Mouse (Mus musculus) brain, adult 10 weeks (tissue): Measurements from ENCODE around the gene Gm3233. TPM values are rescaled to one million over a fixed set of nuclear protein-coding genes. Genes with fewer than 3 reads are reported as not detected.

ENCODE experiments used
- polyA plus RNA-seq: library from polyadenylated mRNA; stranded (reverse); fragments of 350-450 nt; fragmentation: Illumina TruSeq; extraction: RNeasy Lipid Tissue Mini Kit (QIAGEN cat#74804); gene quantifications from one replicate; pipeline ENCODE4 v1.2.3, GENCODE M21; 2015; ENCODE audit warnings: low read depth, low replicate concordance

The Gm3233 gene
- not detected for polyA plus RNA-seq

DNA sequence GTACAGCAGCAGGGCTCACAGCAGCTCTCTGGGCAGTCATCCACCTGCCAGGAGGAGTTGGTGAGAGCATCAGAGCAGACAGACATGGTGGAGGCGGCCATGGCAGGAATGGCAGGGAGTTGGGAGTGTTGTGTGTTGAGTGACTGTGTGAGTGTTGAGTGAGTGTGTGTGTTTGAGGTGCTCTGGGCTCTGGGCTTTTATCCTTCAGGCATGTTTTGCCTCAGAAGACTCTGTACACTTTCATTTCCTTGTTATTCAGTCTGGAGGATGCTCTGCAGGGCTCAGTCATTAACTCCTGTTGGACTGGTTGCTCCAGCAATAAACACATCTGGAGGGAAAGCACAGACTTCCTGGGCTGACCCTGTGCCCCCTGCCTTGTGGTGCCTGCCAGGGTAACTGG, at the start of gene Gm3233:
Gene Gm3233, minus strand, starts transcription at position 101 of the 400 bp plus-strand sequence.

DNA sequence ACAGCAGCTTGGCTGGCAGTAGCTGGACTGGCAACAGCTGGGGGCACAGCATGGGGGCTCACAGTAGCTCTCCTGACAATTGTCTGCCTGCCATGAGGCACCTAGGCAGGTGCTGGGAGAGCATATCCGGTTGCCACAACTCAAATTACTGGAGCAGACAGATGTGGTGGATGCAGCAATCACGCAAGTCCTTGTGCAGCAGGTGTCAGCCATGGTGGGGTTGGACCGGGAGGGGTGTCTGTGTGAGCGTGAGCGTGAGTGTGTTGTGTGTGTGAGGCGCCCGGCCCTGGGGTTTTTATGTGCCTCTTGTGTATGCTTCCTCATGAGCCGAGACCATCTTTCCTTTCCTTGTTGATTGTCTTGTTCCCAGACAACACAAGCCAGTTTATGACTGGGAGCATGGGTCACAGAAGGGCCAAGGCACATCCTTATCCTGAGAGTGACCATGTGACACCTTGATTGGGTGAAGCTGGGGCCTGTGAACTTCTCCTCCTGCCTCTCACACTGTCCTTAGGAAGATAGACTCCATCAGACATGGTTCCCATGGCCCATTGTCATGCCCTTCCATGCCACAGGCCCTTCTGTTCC, 39.5 kb upstream of the Gm3233 start, which contains the start of gene Gm19668:
Gene Gm19668, minus strand, starts transcription at position 213 of the 588 bp plus-strand sequence.

DNA sequence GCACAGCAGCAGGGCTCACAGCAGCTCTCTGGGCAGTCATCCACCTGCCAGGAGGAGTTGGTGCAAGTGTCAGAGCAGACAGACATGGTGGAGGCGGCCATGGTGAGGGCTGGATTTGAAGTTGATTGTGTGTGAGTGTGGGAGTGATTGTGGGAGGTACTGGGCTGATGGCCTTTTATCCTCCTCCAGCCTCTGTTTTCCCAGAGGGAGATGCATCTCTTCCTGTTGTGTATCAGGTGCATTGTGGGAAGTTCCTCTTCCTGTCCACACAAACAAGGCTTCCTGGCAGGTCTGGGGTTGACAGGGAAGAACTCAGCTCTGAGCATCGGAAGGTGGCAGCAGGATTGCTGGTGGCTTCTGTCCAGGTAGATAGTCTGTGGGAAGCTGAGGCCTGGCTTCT, 35.5 kb upstream of the Gm3233 start, which contains the start of gene Gm9639:
Gene Gm9639, minus strand, starts transcription at position 101 of the 400 bp plus-strand sequence.

DNA sequence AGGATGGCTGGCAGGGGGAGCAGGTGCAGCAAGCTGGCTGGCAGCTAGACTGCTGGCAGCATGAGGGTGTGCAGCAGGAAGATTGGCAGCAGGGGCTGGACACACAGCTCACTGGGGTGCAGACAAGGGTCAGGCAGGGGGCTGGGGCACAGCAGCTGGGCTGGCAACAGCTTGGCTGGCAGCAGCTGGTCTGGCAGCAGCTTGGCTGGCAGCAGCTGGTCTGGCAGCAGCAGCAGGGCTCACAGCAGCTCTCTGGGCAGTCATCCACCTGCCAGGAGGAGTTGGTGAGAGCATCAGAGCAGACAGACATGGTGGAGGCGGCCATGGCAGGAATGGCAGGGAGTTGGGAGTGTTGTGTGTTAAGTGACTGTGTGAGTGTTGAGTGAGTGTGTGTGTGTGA, 28.4 kb upstream of the Gm3233 start, which contains the start of gene Gm7137:
Gene Gm7137, minus strand, starts transcription at position 325 of the 400 bp plus-strand sequence.

DNA sequence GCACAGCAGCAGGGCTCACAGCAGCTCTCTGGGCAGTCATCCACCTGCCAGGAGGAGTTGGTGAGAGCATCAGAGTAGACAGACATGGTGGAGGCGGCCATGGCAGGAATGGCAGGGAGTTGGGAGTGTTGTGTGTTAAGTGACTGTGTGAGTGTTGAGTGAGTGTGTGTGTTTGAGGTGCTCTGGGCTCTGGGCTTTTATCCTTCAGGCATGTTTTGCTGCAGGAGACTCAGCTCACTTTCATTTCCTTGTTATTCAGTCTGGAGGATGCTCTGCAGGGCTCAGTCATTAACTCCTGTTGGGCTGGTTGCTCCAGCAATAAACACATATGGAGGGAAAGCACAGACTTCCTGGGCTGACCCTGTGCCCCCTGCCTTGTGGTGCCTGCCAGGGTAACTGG, 23.0 kb upstream of the Gm3233 start, which contains the start of gene Gm3250:
Gene Gm3250, minus strand, starts transcription at position 101 of the 400 bp plus-strand sequence.

DNA sequence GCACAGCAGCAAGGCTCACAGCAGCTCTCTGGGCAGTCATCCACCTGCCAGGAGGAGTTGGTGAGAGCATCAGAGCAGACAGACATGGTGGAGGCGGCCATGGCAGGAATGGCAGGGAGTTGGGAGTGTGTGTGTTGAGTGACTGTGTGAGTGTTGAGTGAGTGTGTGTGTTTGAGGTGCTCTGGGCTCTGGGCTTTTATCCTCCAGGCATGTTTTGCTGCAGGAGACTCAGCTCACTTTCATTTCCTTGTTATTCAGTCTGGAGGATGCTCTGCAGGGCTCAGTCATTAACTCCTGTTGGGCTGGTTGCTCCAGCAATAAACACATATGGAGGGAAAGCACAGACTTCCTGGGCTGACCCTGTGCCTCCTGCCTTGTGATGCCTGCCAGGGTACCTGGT, 17.4 kb upstream of the Gm3233 start, which contains the start of gene Gm7138:
Gene Gm7138, minus strand, starts transcription at position 101 of the 400 bp plus-strand sequence.

DNA sequence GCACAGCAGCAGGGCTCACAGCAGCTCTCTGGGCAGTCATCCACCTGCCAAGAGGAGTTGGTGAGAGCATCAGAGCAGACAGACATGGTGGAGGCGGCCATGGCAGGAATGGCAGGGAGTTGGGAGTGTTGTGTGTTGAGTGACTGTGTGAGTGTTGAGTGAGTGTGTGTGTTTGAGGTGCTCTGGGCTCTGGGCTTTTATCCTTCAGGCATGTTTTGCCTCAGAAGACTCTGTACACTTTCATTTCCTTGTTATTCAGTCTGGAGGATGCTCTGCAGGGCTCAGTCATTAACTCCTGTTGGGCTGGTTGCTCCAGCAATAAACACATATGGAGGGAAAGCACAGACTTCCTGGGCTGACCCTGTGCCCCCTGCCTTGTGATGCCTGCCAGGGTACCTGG, 11.7 kb upstream of the Gm3233 start, which contains the start of gene Gm3238:
Gene Gm3238, minus strand, starts transcription at position 101 of the 400 bp plus-strand sequence.

DNA sequence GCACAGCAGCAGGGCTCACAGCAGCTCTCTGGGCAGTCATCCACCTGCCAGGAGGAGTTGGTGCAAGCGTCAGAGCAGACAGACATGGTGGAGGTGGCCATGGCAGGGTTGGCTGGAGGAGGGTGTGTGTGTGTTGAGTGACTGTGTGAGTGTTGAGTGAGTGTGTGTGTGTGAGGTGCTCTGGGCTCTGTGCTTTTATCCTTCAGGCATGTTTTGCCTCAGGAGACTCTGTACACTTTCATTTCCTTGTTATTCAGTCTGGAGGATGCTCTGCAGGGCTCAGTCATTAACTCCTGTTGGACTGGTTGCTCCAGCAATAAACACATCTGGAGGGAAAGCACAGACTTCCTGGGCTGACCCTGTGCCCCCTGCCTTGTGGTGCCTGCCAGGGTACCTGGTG, 8.2 kb downstream of the Gm3233 start, which contains the start of gene Gm9736:
Gene Gm9736, minus strand, starts transcription at position 101 of the 400 bp plus-strand sequence.

DNA sequence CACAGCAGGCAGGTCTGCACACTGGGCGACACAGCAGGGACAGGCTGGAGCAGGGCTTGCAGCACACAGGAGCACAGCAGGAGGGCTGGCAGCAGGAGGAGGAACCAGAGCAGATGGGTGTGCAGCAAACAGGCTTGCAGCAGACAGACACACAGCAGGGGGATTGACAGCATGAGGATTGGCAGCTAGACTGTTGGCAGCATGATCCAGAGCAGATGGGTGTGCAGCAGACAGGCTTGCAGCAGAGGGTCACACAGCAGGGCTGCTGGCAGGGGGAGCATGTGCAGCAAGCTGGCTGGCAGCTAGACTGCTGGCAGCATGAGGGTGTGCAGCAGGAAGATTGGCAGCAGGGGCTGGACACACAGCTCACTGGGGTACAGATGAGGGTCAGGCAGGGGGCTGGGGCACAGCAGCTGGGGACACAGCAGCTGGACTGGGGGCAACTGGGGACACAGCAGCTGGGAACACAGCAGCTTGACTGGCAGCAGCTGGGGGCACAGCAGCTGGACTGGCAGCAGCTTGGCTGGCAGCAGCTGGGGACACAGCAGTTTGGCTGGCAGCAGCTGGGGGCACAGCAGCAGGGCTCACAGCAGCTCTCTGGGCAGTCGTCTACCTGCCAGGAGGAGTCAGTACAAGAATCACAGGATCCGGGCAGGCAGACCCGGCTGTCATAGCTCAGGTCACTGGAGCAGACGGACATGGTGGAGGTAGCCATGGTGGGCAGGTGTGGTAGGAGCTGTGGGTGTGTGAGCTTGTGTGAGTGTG, 17.4 kb downstream of the Gm3233 start, which contains the start of gene Gm18596:
Gene Gm18596, minus strand, starts transcription at position 715 of the 765 bp plus-strand sequence.

DNA sequence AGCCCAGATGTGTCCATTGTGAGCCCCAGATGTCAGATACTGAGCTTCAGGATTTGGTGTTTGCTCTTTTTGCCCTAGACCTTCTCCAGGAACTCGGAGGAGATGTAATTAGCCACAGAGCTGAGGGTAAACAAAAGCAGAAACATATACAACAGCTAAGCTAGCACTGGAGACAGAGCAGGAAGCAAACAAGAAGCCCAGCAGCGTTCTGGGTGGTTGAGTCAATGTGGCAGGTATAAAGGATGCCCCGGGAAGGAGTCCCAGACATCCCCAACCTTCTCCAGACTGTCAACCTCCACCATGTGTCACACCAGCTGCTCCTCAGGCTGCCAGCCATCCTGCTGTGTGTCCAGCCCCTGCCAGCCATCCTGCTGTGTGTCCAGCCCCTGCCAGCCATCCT, 33.3 kb downstream of the Gm3233 start, which contains the start of gene Gm10100:
Gene Gm10100, plus strand, starts transcription at position 301 of the 400 bp plus-strand sequence.

DNA sequence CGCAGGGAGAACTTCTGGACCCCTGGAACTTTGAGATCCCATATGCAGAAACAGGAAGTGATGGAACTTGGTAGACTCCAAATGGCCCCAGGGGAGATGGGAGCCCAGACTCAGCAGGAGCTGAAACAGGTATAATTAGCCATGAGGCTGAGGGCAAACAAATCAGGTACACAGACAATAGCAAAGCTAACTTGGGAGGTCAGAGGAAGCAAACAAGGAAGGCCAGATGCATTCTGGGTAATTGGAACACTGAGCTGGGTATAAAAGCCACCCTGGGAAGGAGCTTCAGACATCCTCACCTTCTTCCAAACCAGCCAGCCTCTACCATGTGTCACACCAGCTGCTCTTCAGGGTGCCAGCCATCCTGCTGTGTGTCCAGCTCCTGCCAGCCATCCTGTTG, 39.2 kb downstream of the Gm3233 start, which contains the start of gene Krtap12-1:
Gene Krtap12-1, plus strand, starts transcription at position 301 of the 400 bp plus-strand sequence.

DNA sequence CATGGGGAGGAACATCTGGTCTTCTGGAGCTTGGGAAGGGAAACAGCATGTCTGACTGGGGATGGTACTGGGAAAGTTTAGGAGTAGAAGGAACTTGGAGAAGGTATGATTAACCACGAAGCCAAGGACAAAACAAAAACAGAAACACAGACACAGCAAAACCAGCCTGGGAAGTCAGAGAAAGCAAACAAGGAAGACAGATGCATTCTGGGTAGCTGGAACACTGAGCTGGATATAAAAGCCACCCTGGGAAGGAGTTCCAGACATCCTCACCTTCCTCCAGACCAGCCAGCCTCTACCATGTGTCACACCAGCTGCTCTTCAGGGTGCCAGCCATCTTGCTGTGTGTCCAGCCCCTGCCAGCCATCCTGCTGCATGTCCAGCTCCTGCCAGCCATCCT, 44.0 kb downstream of the Gm3233 start, which contains the start of gene Gm10142:
Gene Gm10142, plus strand, starts transcription at position 301 of the 400 bp plus-strand sequence.

DNA sequence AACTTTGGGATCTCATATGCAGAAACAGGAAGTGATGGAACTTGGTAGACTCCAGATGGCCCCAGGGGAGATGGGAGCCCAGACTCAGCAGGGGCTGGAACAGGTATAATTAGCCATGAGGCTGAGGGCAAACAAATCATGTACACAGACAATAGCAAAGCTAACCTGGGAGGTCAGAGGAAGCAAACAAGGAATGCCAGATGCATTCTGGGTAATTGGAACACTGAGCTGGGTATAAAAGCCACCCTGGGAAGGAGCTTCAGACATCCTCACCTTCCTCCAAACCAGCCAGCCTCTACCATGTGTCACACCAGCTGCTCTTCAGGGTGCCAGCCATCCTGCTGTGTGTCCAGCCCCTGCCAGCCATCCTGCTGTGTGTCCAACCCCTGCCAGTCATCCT, 48.3 kb downstream of the Gm3233 start, which contains the start of gene Gm10024:
Gene Gm10024, plus strand, starts transcription at position 301 of the 400 bp plus-strand sequence.

Other genes with a start within 250 kb of the Gm3233 start
- gene Fam207a, start 243.9 kb downstream of the Gm3233 start, polyA plus RNA-seq, result 33.6 TPM
- 5.1 TPM for gene Itgb2, start 229.4 kb downstream of the Gm3233 start, polyA plus RNA-seq
- gene Pttg1ip, start 178.0 kb downstream of the Gm3233 start, polyA plus RNA-seq, result 81.4 TPM
- 222 TPM for gene Sumo3, start 153.6 kb downstream of the Gm3233 start, polyA plus RNA-seq
- gene Gm49325, start 153.5 kb downstream of the Gm3233 start, polyA plus RNA-seq, result 7.8 TPM
- gene Ube2g2, start 137.4 kb downstream of the Gm3233 start, polyA plus RNA-seq, result 47.4 TPM
- 0.58 TPM for gene Tspear, start 73.1 kb downstream of the Gm3233 start, polyA plus RNA-seq
- not detected for gene Gm19402, start 68.9 kb downstream of the Gm3233 start, polyA plus RNA-seq
- not detected for gene Gm9508, start 62.4 kb downstream of the Gm3233 start, polyA plus RNA-seq
- not detected for gene Gm10272, start 53.1 kb downstream of the Gm3233 start, polyA plus RNA-seq
- gene Gm10024, start 48.2 kb downstream of the Gm3233 start, polyA plus RNA-seq, result not detected
- gene Gm10142, start 43.9 kb downstream of the Gm3233 start, polyA plus RNA-seq, result not detected
- gene Krtap12-1, start 39.1 kb downstream of the Gm3233 start, polyA plus RNA-seq, result not detected
- gene Gm10100, start 33.2 kb downstream of the Gm3233 start, polyA plus RNA-seq, result not detected
- gene Gm18596, start 17.0 kb downstream of the Gm3233 start, polyA plus RNA-seq, result not detected
- gene Gm9736, start 8.3 kb downstream of the Gm3233 start, polyA plus RNA-seq, result not detected
- not detected for gene Gm3238, start 11.6 kb upstream of the Gm3233 start, polyA plus RNA-seq
- not detected for gene Gm7138, start 17.3 kb upstream of the Gm3233 start, polyA plus RNA-seq
- not detected for gene Gm3250, start 22.9 kb upstream of the Gm3233 start, polyA plus RNA-seq
- not detected for gene Gm7137, start 28.5 kb upstream of the Gm3233 start, polyA plus RNA-seq
- not detected for gene Gm9639, start 35.4 kb upstream of the Gm3233 start, polyA plus RNA-seq
- not detected for gene Gm19668, start 39.5 kb upstream of the Gm3233 start, polyA plus RNA-seq
- gene Gm9507, start 52.2 kb upstream of the Gm3233 start, polyA plus RNA-seq, result not detected
- gene Gm2696, start 55.0 kb upstream of the Gm3233 start, polyA plus RNA-seq, result not detected
- gene Krtap10-4, start 67.4 kb upstream of the Gm3233 start, polyA plus RNA-seq, result not detected
- gene Krtap10-10, start 76.3 kb upstream of the Gm3233 start, polyA plus RNA-seq, result not detected
- gene Gm36176, start 87.1 kb upstream of the Gm3233 start, polyA plus RNA-seq, result not detected
- not detected for gene Gm10318, start 93.2 kb upstream of the Gm3233 start, polyA plus RNA-seq
- not detected for gene Gm3285, start 102.3 kb upstream of the Gm3233 start, polyA plus RNA-seq
- gene Lrrc3, start 142.9 kb upstream of the Gm3233 start, polyA plus RNA-seq, result 6.6 TPM
- 19.7 TPM for gene Trpm2, start 210.9 kb upstream of the Gm3233 start, polyA plus RNA-seq
- gene 1810043G02Rik, start 218.8 kb upstream of the Gm3233 start, polyA plus RNA-seq, result 41.3 TPM